Mouse (Mus musculus): ENCODE measurements around the gene Gm20388. TPM values are rescaled to one million over a fixed set of nuclear protein-coding genes. Genes with fewer than 3 reads are reported as not detected.
A peak's percentile ranks its signal among the peaks of the same experiment; 100 is the strongest.

Gene Gm20388
- polyA plus RNA-seq, 1 experiment from 2014 or later: not detected

GRCm38 (mm10) chr8:120973046-120973445 lies 1062.4 kb downstream of the Gm20388 start:
- Histone ChIP-seq H3K36me3 (ENCODE audit: control insufficient read depth, insufficient read depth) (no peaks in the 10 kb centered on the region), H3K4me2 (replicated peaks; ENCODE audit: low read depth) (no peak overlapping the region), H3K9ac (ENCODE audit: low read depth, low read length) (no peak overlapping the region), H3K9me3 (ENCODE audit: control insufficient read depth) (no peaks in the 10 kb centered on the region), H3K4me3 (ENCODE audit: low read depth, low read length) (no peak overlapping the region), H3K4me1 (replicated peaks; ENCODE audit: control insufficient read depth, insufficient read depth, low read length) (no peaks in the 10 kb centered on the region), H3K27ac (ENCODE audit: low read depth, low read length) (peak overlapping the region; percentile 28; the same call in 1 of the 2 replicates), H3K27me3 (replicated peaks; ENCODE audit: control insufficient read depth, insufficient read depth, low read length) (peaks cover 18% of the 10 kb centered on the region; the same call in 1 of the 2 replicates)
- no peak for ATAC-seq
- no peak for TF ChIP-seq CTCF (IDR thresholded peaks at IDR 0.05; ENCODE audit: low read depth)
- WGBS: 22% methylated on average over 7 of the region's 7 CpGs

GRCm38 (mm10) chr8:120977131-120977530 lies 1066.5 kb downstream of the Gm20388 start:
- Histone ChIP-seq H3K4me1 (replicated peaks; ENCODE audit: control insufficient read depth, insufficient read depth, low read length) (no peaks in the 10 kb centered on the region), H3K27me3 (replicated peaks; ENCODE audit: control insufficient read depth, insufficient read depth, low read length) (0 out of 2 replicates have a peak, but pooled peaks cover 10% of the 10 kb centered on the region), H3K9ac (ENCODE audit: low read depth, low read length) (no peak overlapping the region), H3K9me3 (ENCODE audit: control insufficient read depth) (no peaks in the 10 kb centered on the region), H3K27ac (ENCODE audit: low read depth, low read length) (no peak overlapping the region), H3K4me2 (replicated peaks; ENCODE audit: low read depth) (no peak overlapping the region), H3K36me3 (ENCODE audit: control insufficient read depth, insufficient read depth) (no peaks in the 10 kb centered on the region), H3K4me3 (ENCODE audit: low read depth, low read length) (no peak overlapping the region)
- no peak for TF ChIP-seq CTCF (IDR thresholded peaks at IDR 0.05; ENCODE audit: low read depth)
- WGBS: 61% methylated on average over 13 of the region's 13 CpGs
- no peak for ATAC-seq

- H3K4me1 ChIP-seq (replicated peaks; ENCODE audit: control insufficient read depth, insufficient read depth, low read length): no peaks in the 10 kb centered on the region
- no peak overlapping the region for H3K9ac ChIP-seq (ENCODE audit: low read depth, low read length)
- no peaks in the 10 kb centered on the region for H3K27me3 ChIP-seq (replicated peaks; ENCODE audit: control insufficient read depth, insufficient read depth, low read length)
- no peak for TF ChIP-seq CTCF (IDR thresholded peaks at IDR 0.05; ENCODE audit: low read depth)
- no peak overlapping the region for H3K4me3 ChIP-seq (ENCODE audit: low read depth, low read length)
- H3K27ac ChIP-seq (ENCODE audit: low read depth, low read length): no peak overlapping the region
- H3K4me2 ChIP-seq (replicated peaks; ENCODE audit: low read depth): no peak overlapping the region
- no peaks in the 10 kb centered on the region for H3K9me3 ChIP-seq (ENCODE audit: control insufficient read depth)
- H3K36me3 ChIP-seq (ENCODE audit: control insufficient read depth, insufficient read depth): no peaks in the 10 kb centered on the region
- ATAC-seq: no peak
- WGBS: 18% methylated on average over 9 of the region's 9 CpGs
Measured at GRCm38 (mm10) chr8:120979210-120979609, 1068.6 kb downstream of the Gm20388 start.

GRCm38 (mm10) chr8:120980948-120981347 lies 1070.3 kb downstream of the Gm20388 start:
- no peak overlapping the region for H3K27ac ChIP-seq (ENCODE audit: low read depth, low read length)

GRCm38 (mm10) chr8:120984888-120985287 lies 1074.2 kb downstream of the Gm20388 start:
- Histone ChIP-seq H3K9me3 (ENCODE audit: control insufficient read depth) (no peaks in the 10 kb centered on the region), H3K27ac (ENCODE audit: low read depth, low read length) (no peak overlapping the region), H3K27me3 (replicated peaks; ENCODE audit: control insufficient read depth, insufficient read depth, low read length) (no peaks in the 10 kb centered on the region), H3K9ac (ENCODE audit: low read depth, low read length) (no peak overlapping the region), H3K4me2 (replicated peaks; ENCODE audit: low read depth) (no peak overlapping the region), H3K4me1 (replicated peaks; ENCODE audit: control insufficient read depth, insufficient read depth, low read length) (no peaks in the 10 kb centered on the region), H3K36me3 (ENCODE audit: control insufficient read depth, insufficient read depth) (no peaks in the 10 kb centered on the region), H3K4me3 (ENCODE audit: low read depth, low read length) (no peak overlapping the region)
- 49% methylated on average over 8 of the region's 8 CpGs for WGBS
- ATAC-seq: peak; percentile 42; the same call in 1 of the 2 replicates
- TF ChIP-seq CTCF (IDR thresholded peaks at IDR 0.05; ENCODE audit: low read depth): no peak

More at GRCm38 (mm10) chr8:120980948-120981347, 1070.3 kb downstream of the Gm20388 start:
- no peaks in the 10 kb centered on the region for H3K36me3 ChIP-seq (ENCODE audit: control insufficient read depth, insufficient read depth)
- peak overlapping the region; percentile 4; the same call in 1 of the 2 replicates for H3K4me2 ChIP-seq (replicated peaks; ENCODE audit: low read depth)
- TF ChIP-seq CTCF (IDR thresholded peaks at IDR 0.05; ENCODE audit: low read depth): no peak
- no peaks in the 10 kb centered on the region for H3K4me1 ChIP-seq (replicated peaks; ENCODE audit: control insufficient read depth, insufficient read depth, low read length)
- no peak overlapping the region for H3K9ac ChIP-seq (ENCODE audit: low read depth, low read length)
- no peaks in the 10 kb centered on the region for H3K9me3 ChIP-seq (ENCODE audit: control insufficient read depth)
- no peaks in the 10 kb centered on the region for H3K27me3 ChIP-seq (replicated peaks; ENCODE audit: control insufficient read depth, insufficient read depth, low read length)
- H3K4me3 ChIP-seq (ENCODE audit: low read depth, low read length): no peak overlapping the region
- 17% methylated on average over 13 of the region's 13 CpGs for WGBS
- no peak for ATAC-seq

GRCm38 (mm10) chr8:120986022-120986421 lies 1075.4 kb downstream of the Gm20388 start:
- H3K36me3 ChIP-seq (ENCODE audit: control insufficient read depth, insufficient read depth): no peaks in the 10 kb centered on the region
- no peaks in the 10 kb centered on the region for H3K9me3 ChIP-seq (ENCODE audit: control insufficient read depth)
- ATAC-seq: 0 out of 2 replicates have a peak, but pooled peaks have one; percentile 37
- no peak overlapping the region for H3K4me2 ChIP-seq (replicated peaks; ENCODE audit: low read depth)
- no peak overlapping the region for H3K9ac ChIP-seq (ENCODE audit: low read depth, low read length)
- no peaks in the 10 kb centered on the region for H3K27me3 ChIP-seq (replicated peaks; ENCODE audit: control insufficient read depth, insufficient read depth, low read length)
- H3K4me3 ChIP-seq (ENCODE audit: low read depth, low read length): no peak overlapping the region
- TF ChIP-seq CTCF (IDR thresholded peaks at IDR 0.05; ENCODE audit: low read depth): peak; percentile 31; the same call in 1 of the 2 replicates
- no peak overlapping the region for H3K27ac ChIP-seq (ENCODE audit: low read depth, low read length)
- no peaks in the 10 kb centered on the region for H3K4me1 ChIP-seq (replicated peaks; ENCODE audit: control insufficient read depth, insufficient read depth, low read length)
- WGBS: 71% methylated on average over 7 of the region's 7 CpGs
